Mouse (Mus musculus) CD4-positive naive resting alpha-beta T cell, adult 76 days (primary cell): ENCODE results near the gene Mtfr2. TPM values are rescaled to one million over a fixed set of nuclear protein-coding genes. Genes with fewer than 3 reads are reported as not detected.

Source experiments
- total RNA-seq: library from RNA; stranded (reverse); gene quantifications from one replicate; pipeline ENCODE4 v1.2.4, GENCODE M21; 2023

The Mtfr2 gene
- 0.64 TPM for total RNA-seq

GRCm38 (mm10) chr10:20347285-20348214, at the start of gene Mtfr2:
TSS of gene Mtfr2 (plus strand) at chr10:20347770.

GRCm38 (mm10) chr10:20311918-20312735, 35.4 kb upstream of the Mtfr2 start, which contains the start of gene Bclaf1:
TSS of gene Bclaf1 (plus strand) at chr10:20312469.

Other genes with a start within 250 kb of the Mtfr2 start
- gene Map7, start 199.3 kb upstream of the Mtfr2 start, total RNA-seq, result 13.8 TPM
- gene Bclaf1, start 35.3 kb upstream of the Mtfr2 start, total RNA-seq, result 326 TPM